Mouse (Mus musculus): Measurements from ENCODE around the gene Pifo.
"Not testable (repeated sequence)": the region's sequence is repeated elsewhere in the genome, so short reads cannot be mapped to it uniquely, and the experiment has no call there.

The Pifo gene

DNA sequence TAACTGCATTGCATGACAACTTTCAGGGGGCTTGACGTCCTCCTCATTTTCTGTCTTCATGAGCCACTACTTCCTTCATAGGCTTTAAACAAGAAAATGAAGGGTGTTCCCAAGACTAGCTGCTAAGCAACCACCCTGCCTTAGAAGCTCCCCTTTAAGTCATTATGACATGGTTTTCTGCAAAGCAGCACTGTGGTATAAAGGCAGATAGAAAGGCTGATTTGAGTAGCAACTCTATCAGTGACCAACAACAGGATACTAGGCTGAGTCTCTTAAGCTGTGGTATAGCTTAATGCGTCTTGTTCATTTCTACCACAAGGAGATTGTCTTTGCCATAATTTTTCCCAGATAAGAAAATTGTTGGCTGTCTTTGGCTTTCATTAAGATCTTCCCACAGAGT, at the start of gene Pifo:
Gene Pifo (minus strand): TSS at position 101 of the 400 bp plus-strand sequence.
- no peak for DNase-seq (ENCODE audit: low spot score)

DNA sequence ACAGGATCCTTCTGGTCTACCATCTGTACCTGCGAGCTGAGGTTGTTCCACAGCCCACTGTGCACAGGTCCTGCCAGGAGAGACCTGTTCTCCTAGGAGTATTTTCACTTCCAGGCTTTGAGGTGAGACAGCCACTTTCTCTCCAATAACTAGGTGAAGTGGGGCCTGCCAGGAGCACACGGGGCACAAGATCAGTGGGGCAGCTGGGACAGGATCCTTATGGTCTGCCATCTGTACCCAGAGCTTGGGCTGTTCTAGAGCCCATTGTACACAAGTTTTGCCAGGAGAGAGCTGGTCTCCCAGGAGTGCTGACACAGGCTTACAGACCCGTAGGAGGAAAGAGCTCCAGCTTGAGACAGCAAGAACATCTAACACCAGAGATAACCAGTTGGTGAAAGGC, 43.5 kb upstream of the Pifo start:
- no peak for DNase-seq (ENCODE audit: low spot score)

DNA sequence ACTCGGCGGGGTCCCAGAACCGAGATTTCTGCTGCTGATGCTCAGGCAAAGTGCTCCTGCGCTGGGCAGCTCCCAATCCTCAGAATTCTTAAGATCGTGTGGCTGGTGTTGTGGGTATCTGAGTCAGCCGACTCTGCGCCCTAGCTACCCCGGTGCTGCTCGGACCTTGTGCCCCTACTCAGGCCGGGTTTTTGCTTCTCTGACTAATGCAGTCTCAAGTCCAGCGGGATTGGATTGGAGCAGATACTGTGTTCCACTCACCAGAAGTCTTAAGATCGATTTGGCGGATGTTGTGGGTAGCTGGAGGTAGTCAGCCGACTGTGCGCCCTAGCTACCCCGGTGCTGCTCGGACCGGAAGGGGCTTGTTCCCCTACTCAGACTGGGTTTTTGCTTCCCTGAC, 37.5 kb upstream of the Pifo start:
- no peak for DNase-seq (ENCODE audit: low spot score)

DNA sequence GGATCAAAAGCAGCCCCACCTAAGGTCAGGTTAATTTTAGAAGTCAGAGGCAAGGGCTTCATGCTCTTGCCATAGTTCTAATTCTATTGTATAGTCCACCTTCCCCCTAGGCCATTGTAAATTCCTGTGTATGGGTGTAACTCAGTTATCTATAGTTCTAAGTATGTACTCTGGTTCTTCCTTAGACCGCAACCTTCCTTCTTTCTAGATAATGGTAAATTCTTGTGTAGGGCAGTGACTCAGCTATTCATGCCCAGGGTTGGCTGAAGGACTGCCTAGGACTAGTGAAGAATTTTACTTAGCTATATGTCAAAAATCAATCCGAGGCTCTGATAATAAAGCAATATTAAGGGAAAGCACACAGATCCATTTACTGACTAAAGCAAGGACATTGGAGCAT, 25.9 kb upstream of the Pifo start:
- no peak for DNase-seq (ENCODE audit: low spot score)

DNA sequence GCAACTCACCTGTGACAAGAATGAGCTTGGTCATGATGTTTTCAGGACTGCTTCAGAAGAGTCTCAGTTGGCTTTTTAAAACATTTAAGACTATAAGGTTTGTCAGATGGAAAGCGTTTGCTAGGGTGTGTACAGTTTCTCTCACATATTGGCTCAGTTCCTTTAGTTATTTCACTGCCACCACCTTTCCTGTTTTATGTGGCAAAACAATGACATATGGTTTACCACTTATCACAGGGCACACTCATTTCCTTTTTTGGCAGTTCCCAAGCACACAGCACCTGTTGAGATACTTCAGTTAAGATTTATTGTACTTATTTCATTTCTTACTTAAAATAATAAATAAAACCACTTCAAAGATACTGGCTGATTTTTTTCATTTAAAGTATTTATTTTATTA, 18.3 kb upstream of the Pifo start, which contains the start of gene Chil5:
Gene Chil5 (minus strand): TSS at position 34 of the 400 bp plus-strand sequence.
- DNase-seq (ENCODE audit: low spot score): no peak

DNA sequence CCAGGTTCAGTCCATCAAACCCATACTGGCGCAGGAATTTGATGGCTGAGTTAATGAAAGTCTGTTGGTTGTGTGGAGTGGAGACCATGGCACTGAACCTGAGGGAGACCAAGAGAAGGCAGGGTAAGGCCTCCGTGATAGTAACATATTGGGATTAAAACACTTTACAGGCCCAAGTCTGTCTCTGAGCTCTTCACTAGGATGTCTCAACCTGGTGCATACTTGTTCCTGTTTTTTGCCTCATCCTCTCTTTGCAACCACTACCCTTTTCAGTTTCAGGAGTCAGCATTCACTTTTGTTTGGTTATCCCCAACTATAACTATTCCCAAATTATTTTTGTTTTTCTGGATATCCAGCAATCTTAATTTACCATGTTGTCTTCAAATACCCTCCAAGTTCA, 9.7 kb upstream of the Pifo start:
- DNase-seq (ENCODE audit: low spot score): no peak

DNA sequence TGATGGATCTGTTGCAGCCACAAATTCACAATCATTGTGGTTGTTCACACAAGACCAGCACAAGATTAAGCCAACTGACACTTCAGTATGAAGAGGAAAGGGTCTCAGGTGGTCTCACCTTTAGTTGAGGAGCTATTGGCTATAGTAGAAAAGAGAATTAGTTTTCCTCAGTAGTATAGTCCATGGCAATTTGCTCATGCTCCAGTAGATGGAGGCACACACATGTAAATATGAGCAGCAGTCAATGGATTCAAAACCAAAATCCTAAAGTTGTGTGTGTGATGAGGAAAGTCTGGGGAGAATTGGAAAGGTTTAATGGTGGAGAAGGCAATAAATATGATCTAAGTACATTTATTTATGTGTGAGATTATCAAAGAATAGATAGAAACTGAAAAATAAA, 7.4 kb upstream of the Pifo start:
- no peak for DNase-seq (ENCODE audit: low spot score)

DNA sequence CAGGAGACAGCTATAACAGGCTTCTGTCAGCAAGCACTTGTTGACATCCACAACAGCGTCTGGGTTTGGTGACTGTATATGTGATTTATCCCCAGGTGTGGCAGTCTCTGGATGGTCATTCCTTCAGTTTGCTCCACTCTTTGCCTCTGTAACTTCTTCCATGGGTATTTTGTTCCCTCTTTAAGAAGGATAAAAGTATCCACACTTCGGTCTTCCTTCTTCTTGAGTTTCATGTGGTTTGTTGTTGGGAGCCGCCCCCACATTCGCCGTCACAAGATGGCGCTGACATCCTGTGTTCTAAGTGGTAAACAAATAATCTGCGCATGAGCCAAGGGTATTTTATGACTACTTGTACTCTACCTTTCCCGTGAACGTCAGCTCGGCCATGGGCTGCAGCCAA, 11.1 kb downstream of the Pifo start:
- not testable (repeated sequence) for DNase-seq (ENCODE audit: low spot score)

DNA sequence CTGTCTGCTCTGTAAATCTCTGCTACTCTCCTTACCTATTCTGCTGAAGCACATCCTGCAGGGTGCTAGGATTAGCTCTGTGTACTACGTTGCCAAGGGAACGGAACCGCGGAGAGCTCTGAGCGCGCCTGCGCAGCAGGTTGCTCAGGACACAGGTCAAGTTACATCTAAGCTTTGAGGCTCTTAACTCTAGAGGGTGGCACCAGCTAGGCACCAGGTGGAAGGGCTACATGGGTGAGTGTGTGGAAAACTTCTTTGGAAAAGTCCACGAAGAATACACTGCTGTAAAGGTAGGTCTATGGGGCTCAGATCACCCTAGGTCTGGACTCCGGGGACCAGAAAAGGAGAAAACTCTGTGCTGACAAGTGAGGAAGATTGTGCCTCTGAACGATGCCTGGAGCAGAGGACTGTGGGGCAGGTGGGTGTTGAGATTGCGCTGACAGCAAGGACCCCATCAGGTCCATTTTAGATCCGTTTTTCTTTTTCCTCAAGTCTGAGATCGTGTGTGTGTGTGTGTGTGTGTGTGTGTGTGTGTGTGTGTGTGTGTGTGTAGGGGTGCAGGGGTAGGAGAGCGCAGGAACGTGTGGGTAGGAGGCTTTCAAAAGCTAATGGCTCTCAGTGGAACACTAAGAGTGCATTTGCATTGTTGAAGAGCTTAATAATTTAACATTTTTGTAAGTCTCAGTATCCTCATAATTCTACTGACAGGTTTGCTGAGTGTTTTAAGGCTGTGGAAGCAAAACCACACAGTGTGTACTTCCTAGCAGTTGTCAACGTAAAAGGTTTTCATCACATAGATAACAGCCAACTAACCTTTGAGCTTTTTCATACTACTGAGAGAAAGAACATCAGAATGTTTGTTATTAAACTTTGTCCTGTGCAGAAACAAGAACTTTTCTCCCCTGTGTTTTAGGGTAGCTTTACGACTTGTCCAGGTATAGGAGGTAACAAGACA, 12.8 kb downstream of the Pifo start:
- peak; percentile 33 for DNase-seq (ENCODE audit: low spot score)

DNA sequence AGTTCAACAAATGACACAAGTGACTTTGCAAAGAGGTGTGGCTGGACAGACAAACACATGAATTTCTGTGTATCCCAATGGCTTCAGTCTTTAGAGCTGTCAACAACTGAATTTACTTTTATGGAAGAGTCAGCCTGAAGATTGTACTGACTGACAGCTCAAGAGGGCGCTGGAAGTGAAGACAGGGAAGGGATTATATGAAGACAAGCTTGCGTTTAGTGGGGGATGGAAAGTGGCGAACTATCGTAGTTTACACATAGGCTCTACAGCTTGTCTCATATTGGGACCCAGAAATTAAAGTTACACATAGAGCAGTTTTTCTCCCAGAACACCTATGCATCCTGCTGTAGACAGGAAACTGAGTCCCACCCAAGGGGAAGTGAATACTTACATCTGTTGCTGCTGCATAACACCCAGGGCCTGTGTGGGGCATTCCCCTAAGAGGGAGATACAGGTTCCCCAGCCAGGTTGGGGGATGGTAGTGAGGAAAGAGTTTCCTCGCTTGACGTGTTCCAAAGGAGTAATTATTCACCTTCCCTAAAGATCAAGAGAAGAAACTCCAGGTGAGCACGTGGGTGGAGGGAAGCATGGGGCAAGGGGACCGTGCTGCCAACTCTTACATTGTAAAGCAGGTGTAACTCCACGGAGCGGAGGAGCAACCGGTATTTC, 13.6 kb downstream of the Pifo start:
- DNase-seq (ENCODE audit: low spot score): no peak

DNA sequence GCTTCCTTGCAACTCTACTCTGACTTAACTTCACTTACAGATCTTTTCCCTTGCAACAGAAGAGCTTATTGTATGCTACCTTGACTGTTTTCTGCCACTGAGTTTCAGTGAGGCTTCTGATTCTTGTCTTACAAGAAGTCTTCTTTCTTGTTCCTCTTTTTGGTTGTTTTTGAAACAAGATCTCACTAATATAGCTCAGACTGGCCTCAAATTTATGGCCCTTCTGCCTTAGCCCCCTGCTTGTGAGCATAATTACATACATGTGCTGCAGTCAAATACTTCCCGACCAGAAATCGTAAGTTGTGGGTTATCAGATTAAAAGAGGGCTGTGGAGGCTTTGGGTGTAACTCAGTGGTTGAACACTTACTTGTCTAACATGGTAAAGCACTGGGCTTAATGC, 19.7 kb downstream of the Pifo start:
- no peak for DNase-seq (ENCODE audit: low spot score)

DNA sequence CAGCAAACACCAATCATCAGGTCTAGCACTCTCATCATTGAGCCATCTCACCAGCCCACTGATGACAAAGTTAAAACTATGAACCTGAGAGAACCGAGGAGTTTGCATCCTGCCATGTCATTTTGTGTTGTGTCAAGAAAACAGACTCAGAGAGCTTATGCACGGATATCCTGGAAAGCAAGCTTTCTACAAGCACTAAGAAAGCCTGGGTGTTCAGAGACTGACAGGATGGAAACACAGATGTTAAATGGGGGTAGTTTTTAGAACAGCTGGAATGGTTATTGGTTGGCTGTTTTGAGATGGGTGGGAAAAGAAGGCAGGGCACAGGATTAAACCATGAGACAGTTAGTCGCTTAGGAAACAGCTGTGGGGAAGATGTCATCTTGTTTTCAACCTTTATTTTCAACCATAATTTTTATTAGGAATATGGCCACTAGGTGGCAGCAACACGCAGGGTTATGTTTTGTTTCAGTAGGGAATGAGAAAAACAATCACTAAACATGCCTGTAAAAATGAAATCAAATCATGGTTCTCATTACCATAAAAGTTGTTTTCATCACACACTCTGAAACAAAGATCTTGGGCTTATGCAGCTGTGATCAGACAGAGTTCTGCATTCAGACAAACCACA, 22.7 kb downstream of the Pifo start:
- no peak for DNase-seq (ENCODE audit: low spot score)

DNA sequence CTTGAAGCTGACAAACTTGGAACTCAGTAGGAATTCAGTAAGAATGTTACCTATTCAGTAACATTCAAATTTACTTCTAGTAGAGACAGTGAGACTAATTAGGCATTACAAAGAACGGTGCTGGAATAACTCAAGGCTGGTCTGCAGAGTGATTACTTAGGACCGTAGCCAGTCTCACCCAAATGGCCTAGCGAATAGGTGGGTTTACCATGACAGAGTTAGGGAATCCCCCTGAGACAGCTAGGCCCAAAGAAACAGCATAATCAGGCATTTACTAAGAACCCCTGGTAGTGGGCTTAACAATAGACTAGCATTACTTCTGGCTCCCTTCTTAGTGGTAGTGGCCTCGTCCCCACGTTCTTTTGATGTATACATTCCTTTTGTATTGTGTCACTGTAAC, 24.8 kb downstream of the Pifo start:
- DNase-seq (ENCODE audit: low spot score): not testable (repeated sequence)

DNA sequence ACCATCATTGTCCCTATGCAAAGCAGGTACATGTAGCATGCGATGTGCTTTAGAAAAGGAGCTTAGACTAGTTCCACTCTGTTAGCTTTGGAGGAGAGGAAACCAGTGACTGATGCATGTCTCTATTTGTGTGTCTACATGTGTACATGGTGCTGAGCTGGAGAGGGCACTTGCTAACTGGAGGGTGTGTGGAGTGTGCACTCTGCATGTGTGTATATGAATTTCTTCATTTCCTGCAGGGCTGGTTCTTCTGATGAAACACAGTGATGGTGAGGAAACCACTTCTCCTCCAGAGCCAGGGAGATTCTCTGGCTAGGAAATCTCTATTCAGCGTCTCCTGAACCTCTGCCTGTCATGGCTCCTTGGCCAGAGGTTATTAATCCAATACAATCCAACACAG, 40.3 kb downstream of the Pifo start:
- DNase-seq (ENCODE audit: low spot score): no peak

DNA sequence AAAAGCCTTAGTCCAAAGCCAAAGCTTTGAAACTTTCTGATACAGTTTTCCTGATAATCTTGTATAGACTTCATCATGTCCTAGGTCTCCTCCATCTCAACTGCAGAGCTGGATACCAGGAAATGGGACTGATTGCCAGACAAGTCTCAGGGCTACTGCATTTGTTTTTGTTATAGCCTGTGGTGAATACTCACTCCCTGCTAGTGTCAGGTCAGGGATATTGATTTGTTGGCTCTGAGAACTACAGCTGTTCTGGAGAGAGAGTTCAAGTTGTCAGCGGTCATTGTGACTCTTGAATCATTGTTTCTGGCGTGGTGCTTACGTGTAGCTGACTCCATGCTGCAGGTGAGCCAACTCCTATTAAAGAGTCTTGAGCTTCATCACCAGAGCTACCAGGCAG, 41.0 kb downstream of the Pifo start, which contains the start of gene Ovgp1:
Gene Ovgp1 (plus strand): TSS at position 301 of the 400 bp plus-strand sequence.
- no peak for DNase-seq (ENCODE audit: low spot score)

DNA sequence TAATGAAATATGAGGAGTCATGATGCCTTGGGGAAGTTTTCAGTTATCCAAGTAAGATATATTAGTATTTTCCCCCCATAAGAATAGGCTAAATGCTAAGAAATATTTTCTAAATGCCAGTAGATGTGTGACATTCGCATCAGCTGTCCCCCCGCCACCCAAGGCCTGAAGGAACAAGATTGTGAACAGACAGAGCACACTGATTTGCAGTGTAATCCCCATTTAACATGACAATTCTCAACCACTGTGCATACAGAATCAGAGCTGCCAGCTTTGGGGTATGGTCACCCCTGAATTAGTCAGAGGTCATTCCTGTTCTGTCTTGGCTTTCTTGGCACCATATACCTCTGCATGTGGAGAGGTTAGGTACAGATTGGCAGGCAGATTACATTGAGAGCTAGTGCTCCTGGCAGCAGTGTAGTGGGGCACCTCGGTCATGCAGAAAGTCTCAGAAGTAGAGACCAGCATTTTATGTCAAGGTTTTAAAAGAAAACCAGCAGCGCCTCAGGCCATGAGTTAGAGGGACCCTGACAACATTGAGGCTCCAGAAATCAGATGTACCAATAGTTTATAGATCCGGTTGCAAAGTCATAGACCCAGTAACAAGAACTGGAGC, 42.5 kb downstream of the Pifo start:
- DNase-seq (ENCODE audit: low spot score): no peak

DNA sequence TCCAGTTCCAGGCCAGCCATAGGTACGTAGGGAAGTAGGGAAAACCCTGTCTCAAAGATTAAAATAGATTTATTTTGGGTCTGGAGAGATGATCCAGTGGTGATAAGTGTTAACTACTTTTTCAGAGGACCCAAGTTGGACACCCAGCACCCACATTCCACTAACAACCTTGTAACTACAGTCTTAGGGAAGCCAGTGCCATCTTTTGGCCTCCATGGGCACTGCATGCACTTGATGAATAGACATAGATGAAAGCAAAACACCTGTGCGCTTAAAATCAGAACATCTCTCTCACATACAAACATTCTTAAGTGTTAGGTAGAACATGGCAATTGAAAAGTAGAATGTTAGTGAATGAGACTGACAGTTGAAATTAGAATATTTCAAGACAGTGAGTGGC, 53.7 kb downstream of the Pifo start:
- DNase-seq (ENCODE audit: low spot score): no peak

DNA sequence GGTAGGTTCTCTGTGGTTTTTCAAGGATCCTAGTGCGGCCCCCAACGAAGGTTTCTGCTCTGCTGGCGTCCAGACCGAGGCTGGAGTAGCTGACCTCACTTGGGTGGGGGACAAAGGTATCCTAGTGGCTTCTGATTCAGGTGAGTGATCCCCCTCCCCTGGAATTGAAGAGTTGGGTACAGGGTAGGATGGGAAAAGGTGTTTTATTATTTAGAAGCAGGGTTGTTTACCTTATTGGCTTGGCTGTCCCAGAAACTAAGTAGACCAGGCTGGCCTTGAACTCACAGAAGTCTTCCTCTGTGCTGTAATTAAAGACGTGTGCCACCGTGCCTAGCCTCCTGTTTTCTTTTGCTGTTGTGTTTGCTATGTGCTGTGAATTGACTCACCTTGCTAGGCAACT, 54.4 kb downstream of the Pifo start, which contains the start of gene Atp5f1:
Gene Atp5f1 (minus strand): TSS at position 101 of the 400 bp plus-strand sequence.
- DNase-seq (ENCODE audit: low spot score): no peak

DNA sequence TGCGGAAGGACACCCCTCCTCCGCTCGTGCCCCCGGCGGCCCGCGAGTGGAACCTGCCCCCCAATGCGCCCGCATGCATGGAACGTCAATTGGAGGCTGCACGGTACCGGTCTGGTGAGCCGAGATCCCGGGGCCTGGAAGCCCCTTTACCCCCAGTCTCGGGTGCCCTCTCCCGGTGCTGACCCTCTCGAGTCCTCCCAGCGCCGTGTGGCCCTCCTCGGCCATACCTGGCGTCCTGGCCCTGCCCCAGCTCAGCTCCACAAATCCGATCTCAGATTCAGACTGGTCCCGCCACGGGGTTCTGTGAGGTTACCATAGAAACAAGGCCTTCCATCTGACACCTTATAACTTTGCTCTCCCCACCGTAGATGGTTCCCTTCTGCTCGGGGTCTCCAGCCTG, 54.9 kb downstream of the Pifo start:
- DNase-seq (ENCODE audit: low spot score): no peak

DNA sequence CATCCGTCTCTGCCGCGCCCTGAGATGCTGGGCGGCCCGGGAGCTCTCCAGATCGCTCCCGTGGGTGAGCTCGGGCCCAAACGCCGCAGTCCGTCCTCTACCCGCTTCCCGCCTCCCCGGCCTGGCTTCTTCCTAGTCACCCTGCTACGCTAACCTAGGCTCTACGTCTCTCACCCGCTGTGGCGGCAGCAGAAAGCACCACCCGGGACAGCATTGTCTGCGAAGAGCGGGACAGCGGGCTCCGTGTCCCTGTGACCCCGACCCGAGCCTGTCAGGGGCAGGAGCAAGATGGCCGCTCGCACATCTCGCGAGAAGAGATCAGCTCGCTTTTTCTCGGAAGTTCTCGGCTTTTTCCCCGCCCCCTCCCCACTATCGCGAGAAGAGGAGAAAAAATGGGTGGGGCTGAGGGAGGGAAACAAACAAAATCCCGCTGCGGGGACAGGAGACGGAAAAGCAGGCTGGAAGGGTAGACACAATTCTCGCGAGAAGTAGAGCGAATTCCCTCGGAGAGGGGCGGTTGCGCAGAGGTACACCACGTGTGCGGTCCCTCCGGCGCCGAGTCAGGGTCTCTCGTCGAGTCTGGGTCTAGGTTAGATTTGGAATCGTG, 55.4 kb downstream of the Pifo start, which contains the start of gene Wdr77:
Gene Wdr77 (plus strand): TSS at position 396 of the 607 bp plus-strand sequence.
- peak; percentile 98 for DNase-seq (ENCODE audit: low spot score)

DNA sequence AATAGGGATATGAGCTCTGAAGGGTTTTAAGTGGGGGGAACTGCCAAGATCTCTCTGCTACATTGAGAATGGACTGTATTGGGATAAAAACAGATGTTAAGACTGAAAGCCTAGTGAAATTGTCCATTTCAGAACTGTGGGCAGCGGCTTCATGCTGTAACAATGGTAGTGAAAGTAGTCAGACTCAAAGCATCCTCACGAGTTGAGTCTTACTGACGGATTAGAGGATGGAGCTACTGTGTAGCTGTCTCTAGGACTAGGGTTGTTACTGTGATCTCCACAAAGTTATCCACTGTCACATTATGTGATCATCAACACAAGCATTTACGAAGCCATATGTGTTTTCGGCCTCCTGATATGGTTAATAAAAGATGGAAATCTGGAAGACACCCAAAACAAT, 56.2 kb downstream of the Pifo start:
- no peak for DNase-seq (ENCODE audit: low spot score)

DNA sequence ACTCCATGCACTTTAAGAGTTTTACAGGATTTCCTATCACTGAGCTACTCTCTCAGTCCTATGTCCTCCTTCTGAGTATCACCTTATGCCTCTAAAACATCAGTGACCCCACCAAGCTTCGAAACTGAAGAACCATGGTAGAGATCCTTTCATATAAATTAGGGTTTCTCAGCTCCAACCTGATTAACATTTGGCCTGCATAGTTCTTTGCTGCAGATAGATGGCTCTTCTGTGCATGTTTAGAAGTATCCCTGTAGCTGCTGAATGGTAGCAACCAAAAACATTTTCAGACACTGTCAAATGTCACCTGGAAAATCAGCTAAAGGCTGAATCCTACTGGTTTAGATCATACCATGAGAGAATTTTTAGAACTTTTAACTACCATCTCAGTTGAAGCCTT, 57.2 kb downstream of the Pifo start:
- DNase-seq (ENCODE audit: low spot score): no peak

All from testis, postnatal 14 days (tissue).